Mouse (Mus musculus): ENCODE measurements around the gene Pde5a. TPM values are rescaled to one million over a fixed set of nuclear protein-coding genes. Genes with fewer than 3 reads are reported as not detected.

The Pde5a gene
- polyA plus RNA-seq, 1 experiment from 2014 or later = 3.2 TPM

- DNase-seq (ENCODE audit: low spot score) = no peak
- Histone ChIP-seq H3K4me2 (ENCODE audit: low read depth) (no peak overlapping the region), H3K9me3 (ENCODE audit: control insufficient read depth, low read length) (no peaks in the 10 kb centered on the region), H3K4me3 (ENCODE audit: low read depth, low read length) (no peak overlapping the region), H3K4me1 (ENCODE audit: control insufficient read depth, insufficient read depth, low read length) (no peaks in the 10 kb centered on the region), H3K27ac (ENCODE audit: low read depth, low read length) (no peak overlapping the region), H3K27me3 (ENCODE audit: control insufficient read depth, insufficient read depth, low read length) (no peaks in the 10 kb centered on the region), H3K9ac (ENCODE audit: low read length) (no peak overlapping the region), H3K36me3 (ENCODE audit: control insufficient read depth, insufficient read depth, low read length) (no peaks in the 10 kb centered on the region)
- 82% methylated on average over 4 of the region's 4 CpGs for WGBS
- ATAC-seq (ENCODE audit: insufficient read depth, low FRiP score, low TSS enrichment) = no peak
These were observed 159.0 kb downstream of the Pde5a start for GRCm38 (mm10) chr3:122887505-122888301.

- 93% methylated on average over 5 of the region's 5 CpGs for WGBS
- Histone ChIP-seq H3K9me3 (ENCODE audit: control insufficient read depth, low read length) (no peaks in the 10 kb centered on the region), H3K9ac (ENCODE audit: low read length) (no peak overlapping the region), H3K36me3 (ENCODE audit: control insufficient read depth, insufficient read depth, low read length) (no peaks in the 10 kb centered on the region), H3K27me3 (ENCODE audit: control insufficient read depth, insufficient read depth, low read length) (no peaks in the 10 kb centered on the region), H3K4me1 (ENCODE audit: control insufficient read depth, insufficient read depth, low read length) (no peaks in the 10 kb centered on the region), H3K27ac (ENCODE audit: low read depth, low read length) (no peak overlapping the region), H3K4me2 (ENCODE audit: low read depth) (no peak overlapping the region), H3K4me3 (ENCODE audit: low read depth, low read length) (no peak overlapping the region)
- ATAC-seq (ENCODE audit: insufficient read depth, low FRiP score, low TSS enrichment) (no peak), DNase-seq (ENCODE audit: low spot score) (no peak)
These were observed 159.6 kb downstream of the Pde5a start for GRCm38 (mm10) chr3:122888371-122888819.

GRCm38 (mm10) chr3:122894772-122895171, 166.0 kb downstream of the Pde5a start, which contains the start of gene Fabp2:
TSS of gene Fabp2 (plus strand) at chr3:122895072.
- no peak for ATAC-seq (ENCODE audit: insufficient read depth, low FRiP score, low TSS enrichment)
- H3K4me2 ChIP-seq (ENCODE audit: low read depth) = no peak within 1 kb of the TSS
- H3K4me1 ChIP-seq (ENCODE audit: control insufficient read depth, insufficient read depth, low read length) = no peaks in the 10 kb centered on the region
- no peaks in the 10 kb centered on the region for H3K36me3 ChIP-seq (ENCODE audit: control insufficient read depth, insufficient read depth, low read length)
- WGBS = 94% methylated on average over 3 of the region's 3 CpGs
- H3K9ac ChIP-seq (ENCODE audit: low read length) = no peak within 1 kb of the TSS
- no peaks in the 10 kb centered on the region for H3K27me3 ChIP-seq (ENCODE audit: control insufficient read depth, insufficient read depth, low read length)
- no peak for DNase-seq (ENCODE audit: low spot score)
- no peak within 1 kb of the TSS for H3K4me3 ChIP-seq (ENCODE audit: low read depth, low read length)
- no peaks in the 10 kb centered on the region for H3K9me3 ChIP-seq (ENCODE audit: control insufficient read depth, low read length)
- H3K27ac ChIP-seq (ENCODE audit: low read depth, low read length) = no peak within 1 kb of the TSS

- Histone ChIP-seq H3K27ac (ENCODE audit: low read depth, low read length) (no peak overlapping the region), H3K4me2 (ENCODE audit: low read depth) (no peak overlapping the region), H3K36me3 (ENCODE audit: control insufficient read depth, insufficient read depth, low read length) (no peaks in the 10 kb centered on the region), H3K9ac (ENCODE audit: low read length) (no peak overlapping the region), H3K4me1 (ENCODE audit: control insufficient read depth, insufficient read depth, low read length) (no peaks in the 10 kb centered on the region), H3K4me3 (ENCODE audit: low read depth, low read length) (no peak overlapping the region), H3K9me3 (ENCODE audit: control insufficient read depth, low read length) (no peaks in the 10 kb centered on the region), H3K27me3 (ENCODE audit: control insufficient read depth, insufficient read depth, low read length) (no peaks in the 10 kb centered on the region)
- DNase-seq (ENCODE audit: low spot score) (no peak), ATAC-seq (ENCODE audit: insufficient read depth, low FRiP score, low TSS enrichment) (no peak)
- WGBS = 88% methylated on average over 11 of the region's 11 CpGs
These were observed 166.5 kb downstream of the Pde5a start for GRCm38 (mm10) chr3:122895189-122895731.

GRCm38 (mm10) chr3:122898254-122898653, 169.5 kb downstream of the Pde5a start:
- Histone ChIP-seq H3K4me2 (ENCODE audit: low read depth) (no peak overlapping the region), H3K27me3 (ENCODE audit: control insufficient read depth, insufficient read depth, low read length) (no peaks in the 10 kb centered on the region), H3K4me3 (ENCODE audit: low read depth, low read length) (no peak overlapping the region), H3K27ac (ENCODE audit: low read depth, low read length) (no peak overlapping the region), H3K4me1 (ENCODE audit: control insufficient read depth, insufficient read depth, low read length) (no peaks in the 10 kb centered on the region), H3K9ac (ENCODE audit: low read length) (no peak overlapping the region), H3K36me3 (ENCODE audit: control insufficient read depth, insufficient read depth, low read length) (no peaks in the 10 kb centered on the region), H3K9me3 (ENCODE audit: control insufficient read depth, low read length) (no peaks in the 10 kb centered on the region)
- DNase-seq (ENCODE audit: low spot score) = no peak
- ATAC-seq (ENCODE audit: insufficient read depth, low FRiP score, low TSS enrichment) = no peak
- 80% methylated on average over 6 of the region's 6 CpGs for WGBS

DNA sequence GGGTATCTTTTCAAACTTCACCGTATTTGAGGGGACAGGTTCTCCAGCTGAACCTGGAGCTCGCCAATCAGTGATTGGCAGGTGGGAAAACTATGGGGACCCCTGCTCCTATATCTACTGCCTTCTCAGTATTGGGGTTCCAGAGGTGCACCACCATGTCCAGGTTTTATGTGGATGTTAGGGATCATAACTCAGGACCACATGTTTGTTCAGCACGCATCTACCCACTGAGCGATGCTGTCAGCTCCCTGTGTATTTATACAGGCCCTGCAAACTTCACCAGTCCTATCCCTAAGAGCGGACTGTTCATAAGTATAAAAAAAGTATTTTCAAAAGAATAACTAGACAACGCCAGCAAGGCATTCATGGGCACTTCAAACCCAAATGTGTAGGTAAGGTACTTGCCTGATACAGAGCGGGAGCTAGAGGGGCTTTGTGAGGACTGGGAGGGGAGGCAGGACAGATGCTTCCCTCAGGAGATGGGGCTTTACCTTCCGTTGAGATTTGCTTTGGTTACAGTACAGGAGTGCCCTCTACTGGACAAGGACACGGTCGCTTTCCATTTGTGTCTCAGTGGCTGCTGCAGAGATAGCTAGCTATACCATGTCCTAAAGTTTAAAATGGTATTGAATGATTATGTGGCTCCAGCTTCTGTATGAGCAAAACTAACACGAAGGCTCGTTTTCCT, 175.1 kb downstream of the Pde5a start:
- Histone ChIP-seq H3K9me3 (ENCODE audit: control insufficient read depth, low read length) (no peaks in the 10 kb centered on the region), H3K4me3 (ENCODE audit: low read depth, low read length) (no peak overlapping the region), H3K4me1 (ENCODE audit: control insufficient read depth, insufficient read depth, low read length) (no peaks in the 10 kb centered on the region), H3K4me2 (ENCODE audit: low read depth) (no peak overlapping the region), H3K36me3 (ENCODE audit: control insufficient read depth, insufficient read depth, low read length) (no peaks in the 10 kb centered on the region), H3K9ac (ENCODE audit: low read length) (no peak overlapping the region), H3K27ac (ENCODE audit: low read depth, low read length) (no peak overlapping the region), H3K27me3 (ENCODE audit: control insufficient read depth, insufficient read depth, low read length) (no peaks in the 10 kb centered on the region)
- DNase-seq (ENCODE audit: low spot score) (peak; percentile 69), ATAC-seq (ENCODE audit: insufficient read depth, low FRiP score, low TSS enrichment) (no peak; the same call in 1 of the 2 replicates)
- 46% methylated on average over 12 of the region's 12 CpGs for WGBS

GRCm38 (mm10) chr3:122907841-122908240, 179.1 kb downstream of the Pde5a start:
- Histone ChIP-seq H3K36me3 (ENCODE audit: control insufficient read depth, insufficient read depth, low read length) (no peaks in the 10 kb centered on the region), H3K4me2 (ENCODE audit: low read depth) (no peak overlapping the region), H3K9me3 (ENCODE audit: control insufficient read depth, low read length) (no peaks in the 10 kb centered on the region), H3K27me3 (ENCODE audit: control insufficient read depth, insufficient read depth, low read length) (no peaks in the 10 kb centered on the region), H3K9ac (ENCODE audit: low read length) (no peak overlapping the region), H3K4me1 (ENCODE audit: control insufficient read depth, insufficient read depth, low read length) (no peaks in the 10 kb centered on the region), H3K27ac (ENCODE audit: low read depth, low read length) (no peak overlapping the region), H3K4me3 (ENCODE audit: low read depth, low read length) (no peak overlapping the region)
- 87% methylated on average over 2 of the region's 2 CpGs for WGBS
- ATAC-seq (ENCODE audit: insufficient read depth, low FRiP score, low TSS enrichment) (no peak), DNase-seq (ENCODE audit: low spot score) (no peak)
